Mouse (Mus musculus): ENCODE measurements at regions not wholly inside any gene's neighbourhood (a gene's known extent, or its start where the extent isn't known, plus 50 kb on each side); places are given as distances from the start of the nearest gene placed in this dataset.
A peak's percentile ranks its signal among the peaks of the same experiment; 100 is the strongest.
"Not testable (repeated sequence)": the region's sequence is repeated elsewhere in the genome, so short reads cannot be mapped to it uniquely, and the experiment has no call there.

DNA sequence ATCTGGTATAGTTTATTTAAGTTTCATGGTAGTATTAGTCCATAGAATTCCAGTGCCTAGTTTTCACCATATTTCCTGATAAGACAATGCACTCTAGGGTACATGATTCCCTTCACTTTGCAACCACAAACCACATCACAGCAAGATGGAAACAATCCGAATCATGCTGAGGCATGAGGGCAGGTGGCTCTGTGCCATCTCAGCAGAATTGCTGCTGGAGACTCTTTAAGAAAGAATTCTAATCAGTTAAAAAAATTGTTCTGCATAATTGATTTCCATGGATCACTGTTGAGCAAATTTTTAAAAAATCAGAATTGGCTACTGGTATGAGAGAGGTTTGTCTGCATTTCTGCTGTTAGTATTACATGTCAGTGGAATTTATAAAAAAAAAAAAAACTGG is 1451.1 kb upstream of the Pcdh20 start:
- Histone ChIP-seq H3K27me3 (ENCODE audit: insufficient read depth, low read length) (no peaks in the 10 kb centered on the region), H3K4me1 (replicated peaks; ENCODE audit: insufficient read depth, low read length) (no peaks in the 10 kb centered on the region), H3K9me3 (replicated peaks; ENCODE audit: low read length) (no peaks in the 10 kb centered on the region), H3K9ac (ENCODE audit: low read depth, low read length) (no peak overlapping the region), H3K27ac (no peak overlapping the region), H3K36me3 (ENCODE audit: insufficient read depth, low read length) (no peaks in the 10 kb centered on the region), H3K4me2 (ENCODE audit: low read length) (no peak overlapping the region), H3K4me3 (replicated peaks; ENCODE audit: low read depth, low read length) (no peak overlapping the region)
- WGBS: 68% methylated on average over 1 of the region's 1 CpGs
- DNase-seq (ENCODE audit: low spot score) (no peak), ATAC-seq (replicated peaks; ENCODE audit: low FRiP score, low read depth) (no peak)
- TF ChIP-seq CTCF (IDR thresholded peaks at IDR 0.05; ENCODE audit: low read depth): no peak

GRCm38 (mm10) chr14:89920586-89920985 is 1449.4 kb upstream of the Pcdh20 start:
- not testable (repeated sequence) for ATAC-seq (replicated peaks; ENCODE audit: low FRiP score, low read depth); H3K4me3 ChIP-seq (replicated peaks; ENCODE audit: low read depth, low read length); H3K4me2 ChIP-seq (ENCODE audit: low read length); H3K27ac ChIP-seq; H3K9ac ChIP-seq (ENCODE audit: low read depth, low read length); H3K27me3 ChIP-seq (ENCODE audit: insufficient read depth, low read length); H3K4me1 ChIP-seq (replicated peaks; ENCODE audit: insufficient read depth, low read length); H3K36me3 ChIP-seq (ENCODE audit: insufficient read depth, low read length); H3K9me3 ChIP-seq (replicated peaks; ENCODE audit: low read length)
- peak; percentile 9 for DNase-seq (ENCODE audit: low spot score)
- 0% methylated on average over 1 of the region's 1 CpGs for WGBS
- peak; percentile 37; the same call in 1 of the 2 replicates for TF ChIP-seq CTCF (IDR thresholded peaks at IDR 0.05; ENCODE audit: low read depth)

DNA sequence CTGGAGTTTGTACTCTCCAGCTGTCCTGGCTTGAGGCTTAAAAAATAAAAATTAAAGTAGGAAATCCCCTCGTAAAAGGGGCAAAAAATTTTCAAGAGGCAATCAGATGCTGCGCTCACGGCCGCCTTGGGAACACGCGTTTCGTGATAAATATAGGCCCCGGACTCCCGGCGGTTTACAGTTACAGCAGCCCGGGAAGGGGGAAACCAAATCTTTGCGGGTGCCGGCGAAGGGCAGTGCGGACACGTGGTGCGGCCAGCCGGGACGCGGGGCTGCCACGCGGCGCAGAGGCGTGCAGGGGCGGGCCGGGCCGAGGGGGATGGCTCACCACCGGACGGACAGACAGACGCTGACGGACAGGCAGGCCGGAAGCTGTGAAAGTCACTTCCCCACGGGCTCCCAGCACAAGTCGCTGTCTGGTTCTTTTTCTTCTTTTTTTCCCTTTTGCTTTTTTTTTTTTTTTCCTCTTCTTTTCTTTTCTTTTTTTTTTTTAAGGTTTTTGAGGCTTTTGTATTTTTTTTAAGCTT is 1427.6 kb upstream of the Pcdh20 start:
- WGBS: 91% methylated on average over 21 of the region's 34 CpGs
- H3K36me3 ChIP-seq (ENCODE audit: insufficient read depth, low read length); DNase-seq (ENCODE audit: low spot score); H3K4me3 ChIP-seq (replicated peaks; ENCODE audit: low read depth, low read length); H3K4me1 ChIP-seq (replicated peaks; ENCODE audit: insufficient read depth, low read length); H3K27ac ChIP-seq; H3K27me3 ChIP-seq (ENCODE audit: insufficient read depth, low read length); ATAC-seq (replicated peaks; ENCODE audit: low FRiP score, low read depth); H3K9me3 ChIP-seq (replicated peaks; ENCODE audit: low read length); H3K9ac ChIP-seq (ENCODE audit: low read depth, low read length); H3K4me2 ChIP-seq (ENCODE audit: low read length): not testable (repeated sequence)

- ATAC-seq (replicated peaks; ENCODE audit: low FRiP score, low read depth); DNase-seq (ENCODE audit: low spot score); H3K27me3 ChIP-seq (ENCODE audit: insufficient read depth, low read length); H3K27ac ChIP-seq; H3K9me3 ChIP-seq (replicated peaks; ENCODE audit: low read length); H3K4me1 ChIP-seq (replicated peaks; ENCODE audit: insufficient read depth, low read length); H3K36me3 ChIP-seq (ENCODE audit: insufficient read depth, low read length); H3K9ac ChIP-seq (ENCODE audit: low read depth, low read length); H3K4me3 ChIP-seq (replicated peaks; ENCODE audit: low read depth, low read length); H3K4me2 ChIP-seq (ENCODE audit: low read length): not testable (repeated sequence)
- 90% methylated on average over 13 of the region's 22 CpGs for WGBS
Measured at GRCm38 (mm10) chr14:89898135-89898534, 1426.9 kb upstream of the Pcdh20 start.

- H3K9me3 ChIP-seq (replicated peaks; ENCODE audit: low read length); H3K4me2 ChIP-seq (ENCODE audit: low read length); H3K4me1 ChIP-seq (replicated peaks; ENCODE audit: insufficient read depth, low read length); H3K27ac ChIP-seq; H3K36me3 ChIP-seq (ENCODE audit: insufficient read depth, low read length); H3K9ac ChIP-seq (ENCODE audit: low read depth, low read length); H3K27me3 ChIP-seq (ENCODE audit: insufficient read depth, low read length); ATAC-seq (replicated peaks; ENCODE audit: low FRiP score, low read depth); H3K4me3 ChIP-seq (replicated peaks; ENCODE audit: low read depth, low read length); DNase-seq (ENCODE audit: low spot score): not testable (repeated sequence)
- 83% methylated on average over 16 of the region's 16 CpGs for WGBS
Measured at GRCm38 (mm10) chr14:89896891-89897290, 1425.7 kb upstream of the Pcdh20 start.

Measured in kidney, postnatal 0 days (tissue).